Mouse (Mus musculus) megakaryocyte progenitor cell, adult 5-6 weeks (primary cell): ENCODE measurements around the gene Emilin2. TPM values are rescaled to one million over a fixed set of nuclear protein-coding genes. Genes with fewer than 3 reads are reported as not detected.
A peak's percentile ranks its signal among the peaks of the same experiment; 100 is the strongest.

Experiments
- ATAC-seq: replicated peaks from 2 replicates; pipeline ENCODE4 v1.8.0; 2016; ENCODE audit warnings: mild to moderate bottlenecking, moderate TSS enrichment, inconsistent platforms; ENCODE audit not compliant: poor library complexity
- total RNA-seq, 2 experiments: library from RNA; stranded (forward) in 1 of 2; stranded (reverse) in 1 of 2; fragments of 157-497, 149-512 nt in 1 of 2; fragments of 200-1000 nt in 1 of 2; gene quantifications; 2 replicates each; pipeline versions ENCODE4 v1.2.3 to v1.2.4; 2015 to 2017

The Emilin2 gene
- total RNA-seq, 2 experiments from 2014 or later = 16.3 to 20.0 TPM

DNA sequence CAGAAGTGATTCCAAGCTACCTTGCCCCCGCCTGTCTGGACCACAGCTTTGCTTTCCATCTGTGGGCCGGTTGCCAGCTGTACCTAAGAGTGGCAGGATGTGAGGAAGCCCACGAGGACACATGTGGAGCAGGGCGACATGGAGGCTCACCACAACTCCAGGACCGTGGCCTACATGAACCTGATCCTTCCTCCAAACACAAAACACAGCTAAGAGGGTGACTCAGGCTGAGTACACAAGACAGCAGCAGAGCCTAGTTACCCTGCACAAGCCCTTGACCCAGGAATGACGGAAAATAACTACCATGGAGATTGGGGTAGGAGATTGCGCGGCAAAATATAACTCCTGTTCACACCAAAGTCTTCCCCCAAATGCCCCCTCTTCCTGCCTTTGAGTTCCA is 44.4 kb downstream of the Emilin2 start:
- no peak for ATAC-seq

DNA sequence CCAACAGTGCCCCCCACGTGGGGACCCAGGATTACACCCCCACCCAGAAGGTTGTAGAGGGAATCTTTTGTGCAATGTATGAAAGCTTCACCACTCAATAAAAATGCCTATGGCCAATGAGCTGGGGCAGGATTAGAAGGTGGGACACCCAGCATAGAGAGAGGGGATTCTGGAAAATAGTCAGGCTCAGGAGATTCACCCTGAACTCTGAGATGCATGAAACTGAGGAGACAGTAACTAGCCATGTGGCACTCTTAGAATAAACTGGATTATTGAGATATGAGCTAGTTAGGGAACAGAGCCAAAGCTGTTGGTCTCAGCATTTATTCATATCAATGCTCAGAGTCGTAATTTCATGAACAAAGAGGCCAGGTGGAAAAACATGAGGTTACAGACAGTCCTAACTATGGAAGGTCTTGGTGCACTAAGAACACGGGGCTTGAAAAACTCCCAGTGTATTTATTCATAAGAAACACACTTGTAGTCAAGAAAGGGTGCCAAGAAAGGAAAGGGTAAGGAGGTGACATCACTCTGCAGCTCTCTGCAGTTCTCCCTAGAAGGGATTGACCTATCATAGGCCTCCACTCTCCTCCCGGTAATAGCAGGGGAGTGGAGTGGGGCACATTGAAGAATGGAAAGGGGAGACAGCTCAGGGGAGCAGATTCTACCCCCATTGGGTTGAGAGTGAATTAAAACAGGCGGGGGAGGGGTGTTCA is 46.3 kb downstream of the Emilin2 start:
- 0 out of 2 replicates have a peak, but pooled peaks have one; percentile 7 for ATAC-seq

GRCm38 (mm10) chr17:71264739-71265138 is 47.0 kb downstream of the Emilin2 start:
- peak; percentile 61 for ATAC-seq

DNA sequence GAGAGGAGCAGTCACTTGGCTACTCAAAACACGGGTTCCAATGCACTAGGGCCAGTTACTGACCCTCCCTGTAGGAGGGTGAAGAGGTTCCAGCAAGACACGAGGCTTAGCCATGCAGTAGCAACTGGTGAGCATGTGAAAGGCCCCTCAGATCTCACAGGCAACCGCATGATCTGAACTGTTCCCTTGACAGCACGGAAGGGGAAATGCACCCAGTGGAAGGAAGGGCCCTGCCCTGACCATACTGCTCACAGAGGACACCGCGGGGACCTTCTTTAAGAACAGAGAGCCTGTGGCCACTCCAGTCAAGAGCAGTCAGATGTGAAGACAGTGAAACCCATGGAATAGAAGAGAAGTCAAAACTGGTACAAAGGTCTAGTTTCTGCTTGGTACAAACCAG is 48.6 kb downstream of the Emilin2 start:
- peak; percentile 10 for ATAC-seq

DNA sequence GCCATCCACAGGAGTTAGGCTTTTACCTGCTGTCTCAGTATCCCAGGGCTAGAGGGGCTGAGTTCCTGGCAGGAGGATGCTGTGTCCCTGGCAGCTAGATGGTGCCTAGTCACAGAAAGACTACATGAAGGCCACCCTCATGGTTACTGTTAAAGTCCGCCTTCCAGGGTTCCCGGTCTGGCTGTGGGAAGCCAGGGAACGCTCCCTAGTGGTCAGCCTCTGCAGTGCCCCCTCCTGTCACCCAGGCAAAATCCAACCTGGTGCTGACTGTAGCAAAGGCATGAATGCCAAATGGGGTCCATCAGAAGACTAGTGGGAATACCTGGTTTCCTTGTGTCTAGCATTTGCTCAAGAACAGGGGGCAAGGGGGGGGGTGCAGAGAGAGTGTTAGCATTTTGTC is 51.1 kb downstream of the Emilin2 start:
- ATAC-seq = no peak

DNA sequence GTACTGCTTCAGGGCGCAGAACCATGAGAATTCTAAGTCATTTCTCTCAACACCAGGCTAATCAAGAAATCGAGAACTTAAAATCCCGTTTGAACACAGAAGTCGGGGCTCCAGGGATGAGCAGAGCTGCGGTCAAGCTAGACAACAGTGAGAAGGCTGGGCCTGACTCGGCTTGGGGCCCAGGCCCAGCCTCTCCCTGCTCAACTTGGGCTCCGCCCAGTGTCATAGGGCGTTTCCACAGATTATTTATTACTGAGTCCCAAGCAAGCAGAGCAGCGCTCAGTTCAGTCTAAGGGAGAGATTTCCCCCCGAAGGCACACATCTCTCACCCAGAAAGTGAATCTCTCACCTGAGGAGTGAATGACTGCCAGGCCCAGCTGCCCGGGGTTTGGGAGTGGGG is 52.1 kb downstream of the Emilin2 start:
- peak; percentile 47 for ATAC-seq

DNA sequence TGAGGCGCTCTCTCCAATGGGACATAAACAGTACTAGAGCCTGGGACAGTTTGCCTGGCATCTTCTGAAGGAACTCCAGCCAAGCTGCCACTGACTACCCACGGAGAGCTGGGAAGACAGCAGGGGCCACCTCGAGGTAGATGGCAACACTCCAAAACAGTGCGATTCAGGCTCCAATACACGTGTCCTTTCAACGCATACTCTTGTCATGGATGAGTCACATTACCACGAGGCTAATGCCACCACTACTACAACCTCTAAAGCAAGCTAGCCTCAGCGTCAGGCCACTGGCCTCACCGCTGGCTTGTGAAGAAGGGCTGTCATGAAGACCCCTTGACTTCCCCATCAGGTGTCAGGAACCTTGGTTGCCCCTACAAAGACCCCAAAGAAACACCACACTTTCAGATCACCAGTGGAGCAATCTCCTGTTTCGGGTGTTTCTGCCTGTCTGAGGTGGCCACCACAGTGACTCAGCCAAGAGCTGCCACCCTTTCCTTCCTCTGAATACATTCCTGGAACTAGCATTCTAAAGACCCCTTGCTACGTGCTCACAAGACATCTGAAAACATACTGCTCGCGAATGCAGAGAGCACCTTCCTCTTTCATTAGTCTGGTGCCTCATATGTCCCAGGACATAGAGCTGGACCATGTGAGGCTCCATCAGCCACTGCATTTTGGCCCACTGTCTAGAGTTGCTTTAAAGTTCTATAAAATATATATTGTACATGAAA is 54.8 kb downstream of the Emilin2 start:
- ATAC-seq = peak; percentile 56

DNA sequence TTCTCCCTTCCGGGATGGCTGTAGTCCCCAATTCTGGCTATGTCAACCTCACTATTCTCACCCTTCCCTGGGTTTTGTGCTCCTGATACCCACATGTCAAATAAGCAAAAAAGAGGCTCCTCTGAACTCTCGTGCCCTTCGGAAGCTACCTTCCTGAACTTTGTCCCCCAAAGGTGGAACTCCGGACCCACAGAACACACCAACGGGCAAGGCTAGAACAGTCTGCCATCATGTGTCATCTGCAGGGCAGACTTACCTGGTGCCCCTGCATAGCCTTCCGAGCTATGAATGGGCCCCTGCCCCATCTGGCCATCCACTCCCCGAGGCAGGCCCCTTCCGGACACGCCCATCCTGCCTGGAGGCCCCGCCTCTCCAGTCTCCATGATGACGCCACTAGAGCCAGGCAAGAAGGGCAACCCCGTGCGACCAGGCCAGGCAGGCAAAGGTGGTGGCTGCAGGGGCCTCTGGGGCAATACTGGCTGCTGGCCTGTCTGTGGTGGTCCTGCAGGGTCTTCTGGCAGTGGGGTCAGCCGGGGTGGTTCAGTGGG is 55.6 kb downstream of the Emilin2 start:
- ATAC-seq = no peak

GRCm38 (mm10) chr17:71254736-71255135 is 57.0 kb downstream of the Emilin2 start:
- ATAC-seq = 0 out of 2 replicates have a peak, but pooled peaks have one; percentile 17

GRCm38 (mm10) chr17:71254106-71254505 is 57.7 kb downstream of the Emilin2 start:
- no peak for ATAC-seq

- no peak for ATAC-seq
Observed at GRCm38 (mm10) chr17:71253391-71253790, 58.4 kb downstream of the Emilin2 start.

DNA sequence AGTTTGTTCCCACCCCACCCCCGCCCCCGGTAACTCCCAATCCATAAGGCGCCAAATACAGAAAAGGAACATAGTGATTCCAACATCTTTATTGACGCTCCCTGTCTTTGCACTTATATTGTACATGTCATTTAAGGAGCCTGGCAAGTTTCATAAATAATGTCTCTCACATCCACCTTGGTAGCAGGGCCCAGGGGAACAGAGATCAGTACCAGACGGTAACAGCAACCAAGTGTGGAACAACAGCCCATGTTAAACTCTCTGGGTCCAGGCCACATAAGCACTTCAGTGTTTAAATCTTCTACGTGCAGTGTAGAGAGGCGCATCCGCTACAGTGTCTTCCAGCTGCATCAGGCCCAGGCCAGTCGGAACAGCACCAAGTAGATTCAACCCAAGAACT is 59.7 kb downstream of the Emilin2 start:
- ATAC-seq = no peak

- 0 out of 2 replicates have a peak, but pooled peaks have one; percentile 2 for ATAC-seq
Observed at GRCm38 (mm10) chr17:71251601-71252001, 60.2 kb downstream of the Emilin2 start.

DNA sequence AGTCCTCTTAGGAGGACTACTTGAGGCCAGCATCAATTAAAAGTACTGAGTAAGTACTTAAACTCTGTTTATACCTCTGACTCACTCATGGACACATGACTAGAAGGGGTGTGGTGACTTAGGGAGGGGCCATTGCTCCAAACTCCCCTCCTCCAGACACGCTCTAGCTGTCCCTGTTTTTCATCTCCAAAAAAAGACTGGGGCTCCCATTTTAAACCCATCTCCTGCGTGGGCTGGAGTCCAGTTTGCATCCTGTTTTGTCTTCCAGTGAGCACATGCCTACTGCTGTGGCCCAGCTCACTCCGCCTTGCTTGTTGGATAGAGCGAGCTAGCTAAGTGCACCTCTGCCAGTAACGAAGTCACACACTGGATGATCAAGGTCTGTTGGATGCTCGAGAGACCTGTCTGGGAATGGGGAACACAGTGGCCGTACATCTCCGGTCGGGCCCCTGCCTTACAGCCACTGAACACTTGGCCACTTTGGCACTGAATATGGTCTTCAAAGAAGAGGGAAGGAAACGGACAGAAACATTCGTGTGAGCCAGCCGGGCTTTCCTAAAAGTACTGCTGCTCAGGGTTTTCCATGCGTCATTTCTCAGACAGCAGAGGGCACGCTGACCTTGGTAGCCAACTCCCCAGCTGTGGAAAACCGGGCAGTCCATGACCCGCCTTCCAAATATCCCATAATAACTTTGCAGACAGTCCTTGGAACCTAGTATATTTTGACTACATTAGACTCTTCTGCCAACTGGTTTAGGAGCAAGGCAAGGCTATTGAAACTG is 60.8 kb downstream of the Emilin2 start:
- ATAC-seq = peak; percentile 12; the same call in 1 of the 2 replicates

- no peak for ATAC-seq
Observed at GRCm38 (mm10) chr17:71250046-71250445, 61.7 kb downstream of the Emilin2 start.

- ATAC-seq = no peak
Observed at GRCm38 (mm10) chr17:71248963-71249362, 62.8 kb downstream of the Emilin2 start.

DNA sequence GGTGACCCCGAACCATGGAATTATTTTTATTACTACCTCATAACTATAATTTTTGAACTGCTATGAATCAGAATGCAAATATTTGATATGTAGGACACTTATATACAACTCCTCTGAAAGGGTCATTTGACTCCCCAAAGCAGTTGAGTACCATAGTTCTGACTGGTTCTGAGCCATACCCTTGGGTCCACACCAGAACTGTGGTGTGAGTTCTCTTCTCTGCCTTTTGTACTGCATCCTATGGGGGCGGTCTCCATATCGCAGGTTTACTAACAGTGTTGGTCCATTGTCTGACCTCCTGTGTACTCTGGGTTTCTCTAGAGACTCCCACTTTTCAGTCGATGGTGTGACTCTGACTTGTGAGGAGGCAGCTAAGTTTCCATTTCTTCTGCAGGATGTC is 65.8 kb downstream of the Emilin2 start:
- ATAC-seq = no peak

GRCm38 (mm10) chr17:71245133-71245532 is 66.6 kb downstream of the Emilin2 start:
- ATAC-seq = no peak

DNA sequence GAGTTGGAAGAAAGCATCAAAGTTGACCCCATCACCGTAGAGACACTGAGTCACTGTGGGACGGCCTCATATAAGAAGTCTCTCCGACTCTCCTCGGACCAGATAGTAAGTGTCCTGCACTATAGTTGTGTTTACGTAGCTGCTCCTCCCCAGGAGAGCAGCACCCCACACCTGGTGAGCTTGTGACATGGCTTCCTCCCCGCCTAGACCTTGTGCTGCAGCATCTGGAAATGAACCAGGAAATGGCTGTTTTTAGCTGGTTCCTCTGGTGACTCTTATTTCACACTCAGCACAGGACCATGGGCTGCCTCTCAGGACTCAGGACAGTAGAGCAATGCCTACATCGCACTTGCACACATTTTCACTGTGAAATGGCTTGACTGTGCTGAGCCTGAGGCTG is 69.1 kb downstream of the Emilin2 start:
- ATAC-seq = no peak

DNA sequence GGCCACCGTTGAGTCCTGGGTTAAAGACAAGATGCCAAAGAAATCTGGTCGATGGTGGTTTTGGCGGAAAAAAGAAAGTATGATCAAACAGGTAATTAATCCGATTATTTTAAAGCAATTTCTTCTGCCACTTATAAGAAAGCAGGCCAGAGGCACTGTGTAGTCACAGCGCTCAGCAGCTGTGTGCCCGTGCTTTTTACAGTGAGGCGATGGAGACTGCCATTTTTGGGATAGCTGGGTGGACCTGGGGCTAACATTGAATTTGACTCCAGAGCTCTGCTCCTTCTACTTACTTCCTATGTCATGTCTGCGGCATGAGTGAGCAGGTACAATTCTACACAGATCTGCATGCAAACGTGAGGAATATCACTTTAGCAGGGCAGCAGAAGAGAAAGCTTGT is 71.0 kb downstream of the Emilin2 start:
- no peak for ATAC-seq

DNA sequence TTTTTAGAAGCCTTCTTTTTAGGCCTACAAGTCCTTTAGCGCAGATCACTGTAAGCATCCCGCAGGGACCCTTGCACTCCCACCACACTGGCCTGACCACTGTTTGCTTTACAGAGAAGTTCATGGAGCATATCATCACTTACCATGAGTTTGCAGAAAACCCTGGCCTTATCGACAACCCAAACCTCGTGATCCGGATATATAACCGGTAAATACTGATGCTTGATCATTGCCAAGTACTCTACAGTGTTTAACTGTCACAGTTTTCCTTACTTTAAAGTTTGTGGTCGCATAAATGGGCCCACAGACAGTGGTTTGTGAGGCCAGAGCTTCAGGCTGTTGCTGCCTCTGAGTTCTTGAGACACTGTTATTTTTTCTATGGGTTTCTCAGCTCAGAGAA is 73.3 kb downstream of the Emilin2 start:
- ATAC-seq = peak; percentile 30; the same call in 1 of the 2 replicates
